Mouse (Mus musculus) myocyte (in vitro differentiated cells): ENCODE data around the gene Ttll8. TPM values are rescaled to one million over a fixed set of nuclear protein-coding genes. Genes with fewer than 3 reads are reported as not detected.

ENCODE experiments used
- H3K27me3 ChIP-seq: one replicate; pipeline ENCODE4 v1.6.1; 2011; ENCODE audit not compliant: control insufficient read depth, insufficient read depth, insufficient read length
- H3K36me3 ChIP-seq: one replicate; pipeline ENCODE4 v1.6.1; 2011; ENCODE audit not compliant: control insufficient read depth, insufficient read depth
- H3K4me2 ChIP-seq: one replicate; pipeline ENCODE4 v1.6.1; 2011; ENCODE audit warnings: low read depth, control low read depth
- H3K4me3 ChIP-seq: one replicate; pipeline ENCODE4 v1.5.1; 2011; ENCODE audit warnings: mild to moderate bottlenecking, control low read depth, moderate library complexity
- H3K79me2 ChIP-seq: one replicate; pipeline ENCODE4 v1.6.1; 2011; ENCODE audit not compliant: control insufficient read depth, insufficient read depth
- H3ac ChIP-seq: one replicate; pipeline ENCODE4 v1.6.1; 2011; ENCODE audit not compliant: control insufficient read depth, insufficient read length
- CEBPB ChIP-seq: IDR thresholded peaks from 2 replicates; pipeline ENCODE4 v1.6.1; 2011; ENCODE audit warnings: mild to moderate bottlenecking, moderate library complexity; ENCODE audit not compliant: poor library complexity, insufficient read depth, severe bottlenecking
- E2F4 ChIP-seq: IDR thresholded peaks from one replicate; pipeline ENCODE4 v1.6.1; 2011; ENCODE audit warnings: mild to moderate bottlenecking, control low read depth, moderate library complexity; ENCODE audit not compliant: insufficient read depth
- MAX ChIP-seq: IDR thresholded peaks from one replicate; pipeline ENCODE4 v1.6.1; 2011; ENCODE audit warnings: low read depth, mild to moderate bottlenecking, control low read depth
- MYOD1 ChIP-seq, 3 experiments: IDR thresholded peaks; one replicate each; pipeline ENCODE4 v1.6.1; 2011; ENCODE audit warnings: control low read depth in 2 of 3, low read depth in 2 of 3, mild to moderate bottlenecking in 2 of 3, moderate library complexity in 1 of 3; ENCODE audit not compliant: insufficient read length in 2 of 3, control insufficient read depth in 1 of 3
- MYOG ChIP-seq, 3 experiments: IDR thresholded peaks; one replicate each; pipeline ENCODE4 v1.6.1; 2011; ENCODE audit warnings: control low read depth in 2 of 3, low read depth in 2 of 3, mild to moderate bottlenecking in 2 of 3; ENCODE audit not compliant: insufficient read length in 2 of 3, control insufficient read depth in 1 of 3, insufficient read depth in 1 of 3
- POLR2A ChIP-seq: IDR thresholded peaks from one replicate; pipeline ENCODE4 v1.6.1; 2011; ENCODE audit warnings: low read depth, mild to moderate bottlenecking, control low read depth, moderate library complexity; ENCODE audit not compliant: insufficient read length
- POLR2AphosphoS2 ChIP-seq: IDR thresholded peaks from one replicate; pipeline ENCODE4 v1.6.1; 2011; ENCODE audit warnings: low read depth, control low read depth; ENCODE audit not compliant: insufficient read length
- REST ChIP-seq: IDR thresholded peaks from one replicate; pipeline ENCODE4 v1.6.1; 2011; ENCODE audit warnings: mild to moderate bottlenecking, control low read depth, moderate library complexity; ENCODE audit not compliant: insufficient read depth, insufficient read length
- SRF ChIP-seq: IDR thresholded peaks from one replicate; pipeline ENCODE4 v1.6.1; 2011; ENCODE audit warnings: low read depth; ENCODE audit not compliant: control insufficient read depth, insufficient read length
- TCF12 ChIP-seq: IDR thresholded peaks from one replicate; pipeline ENCODE4 v1.6.1; 2011; ENCODE audit warnings: mild to moderate bottlenecking, control low read depth; ENCODE audit not compliant: poor library complexity, insufficient read depth, severe bottlenecking
- TCF3 ChIP-seq: IDR thresholded peaks from one replicate; pipeline ENCODE4 v1.6.1; 2011; ENCODE audit warnings: low read depth, control low read depth; ENCODE audit not compliant: insufficient read length
- USF1 ChIP-seq: IDR thresholded peaks from one replicate; pipeline ENCODE4 v1.6.1; 2011; ENCODE audit warnings: low read depth, mild to moderate bottlenecking, control low read depth, moderate library complexity
- polyA plus RNA-seq: library from polyadenylated mRNA; unstranded; fragments of >200 nt; fragmentation: generic; extraction: Trizol; gene quantifications from one replicate; pipeline ENCODE4 v1.2.1, GENCODE M21; 2012; ENCODE audit warnings: missing spikeins

Gene Ttll8
- polyA plus RNA-seq, 1 experiment = not detected

DNA sequence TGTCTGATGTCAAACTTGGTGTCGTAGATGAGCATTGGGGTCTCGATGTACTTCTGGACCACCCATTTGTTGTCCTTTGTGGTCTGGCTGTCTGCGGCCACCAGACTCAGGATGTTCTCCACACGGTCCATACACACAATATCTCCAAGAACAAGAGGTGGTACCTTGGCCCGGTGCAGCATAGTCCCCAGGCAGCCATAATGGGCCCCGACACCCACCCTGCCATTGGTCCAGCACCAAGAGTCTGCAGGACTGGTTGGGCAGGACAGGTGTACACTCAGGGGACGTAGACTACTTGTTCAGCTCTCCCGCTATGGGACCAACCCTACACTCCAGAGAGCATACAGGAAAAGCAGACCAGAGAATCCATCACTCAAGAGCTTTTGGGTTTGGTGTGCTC is 37.1 kb downstream of the Ttll8 start:
- TF ChIP-seq TCF3 = no peak
- TF ChIP-seq MYOD1 (IDR thresholded peaks at IDR 0.05; ENCODE audit: control insufficient read depth in 1 of 3, insufficient read length in 2 of 3, low read depth in 2 of 3) = no peak
- no peak for TF ChIP-seq MAX
- TF ChIP-seq CEBPB = no peak
- TF ChIP-seq E2F4 = no peak
- no peak for TF ChIP-seq REST
- no peak for TF ChIP-seq SRF
- TF ChIP-seq POLR2A = no peak
- no peak for TF ChIP-seq MYOG (IDR thresholded peaks at IDR 0.05; ENCODE audit: control insufficient read depth in 1 of 3, insufficient read depth in 1 of 3, insufficient read length in 2 of 3, low read depth in 2 of 3)
- no peak for TF ChIP-seq USF1
- no peak for TF ChIP-seq POLR2AphosphoS2
- TF ChIP-seq TCF12 = no peak
- Histone ChIP-seq H3K27me3 (peaks cover 53% of the 10 kb centered on the region), H3K36me3 (no peaks in the 10 kb centered on the region), H3K79me2 (no peaks in the 10 kb centered on the region), H3ac (no peak overlapping the region), H3K4me2 (no peak overlapping the region), H3K4me3 (no peak overlapping the region)

DNA sequence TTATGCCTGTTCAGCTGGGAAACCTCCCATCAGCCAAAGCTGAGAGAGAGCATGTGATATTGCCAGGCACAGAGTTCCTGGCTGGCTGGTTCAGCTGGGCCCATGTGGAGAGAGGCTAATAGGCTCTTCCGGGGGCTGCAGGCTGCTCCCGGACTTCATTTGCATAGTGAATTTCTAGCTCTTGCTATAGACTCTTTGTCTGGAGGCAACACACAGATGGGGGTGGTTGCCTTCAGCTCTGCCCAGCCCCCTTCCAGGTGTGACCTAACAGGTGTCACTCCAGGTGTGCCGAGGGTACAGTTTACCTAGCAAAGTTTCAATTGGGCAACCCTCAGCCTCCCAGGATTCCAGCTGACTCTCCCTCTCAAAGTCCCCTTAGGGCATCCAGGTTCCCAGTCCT is 37.9 kb downstream of the Ttll8 start:
- H3K4me2 ChIP-seq = no peak overlapping the region
- H3K79me2 ChIP-seq = no peaks in the 10 kb centered on the region
- no peaks in the 10 kb centered on the region for H3K36me3 ChIP-seq
- H3K27me3 ChIP-seq = peaks cover 48% of the 10 kb centered on the region
- no peak overlapping the region for H3K4me3 ChIP-seq
- H3ac ChIP-seq = no peak overlapping the region
- no peak for TF ChIP-seq E2F4
- TF ChIP-seq POLR2A = no peak
- TF ChIP-seq REST = no peak
- no peak for TF ChIP-seq MAX
- TF ChIP-seq SRF = no peak

DNA sequence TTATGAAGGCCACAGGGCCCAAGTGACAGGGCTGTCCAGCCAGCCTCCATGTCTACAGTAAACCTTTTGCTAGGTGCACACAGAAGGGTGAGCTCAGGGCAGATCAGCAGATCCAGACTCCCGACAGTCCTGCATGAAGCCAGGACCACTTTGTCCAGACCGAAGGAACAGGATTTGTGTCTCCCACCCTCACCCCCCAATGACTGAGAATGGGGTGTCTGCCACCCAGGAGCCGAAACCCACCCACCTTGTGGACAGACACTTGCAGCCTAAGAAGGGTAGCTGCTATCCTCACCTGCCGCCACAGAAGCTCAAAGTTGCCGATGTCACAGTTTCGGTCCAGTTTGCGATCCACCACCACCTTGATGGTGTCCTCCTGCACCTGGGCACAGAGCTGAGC is 39.2 kb downstream of the Ttll8 start:
- Histone ChIP-seq H3K27me3 (peaks cover 53% of the 10 kb centered on the region), H3K79me2 (no peaks in the 10 kb centered on the region), H3ac (no peak overlapping the region), H3K4me2 (no peak overlapping the region), H3K4me3 (no peak overlapping the region), H3K36me3 (no peaks in the 10 kb centered on the region)
- no peak for TF ChIP-seq MYOD1 (IDR thresholded peaks at IDR 0.05; ENCODE audit: control insufficient read depth in 1 of 3, insufficient read length in 2 of 3, low read depth in 2 of 3)
- TF ChIP-seq MYOG (IDR thresholded peaks at IDR 0.05; ENCODE audit: control insufficient read depth in 1 of 3, insufficient read depth in 1 of 3, insufficient read length in 2 of 3, low read depth in 2 of 3) = no peak
- TF ChIP-seq CEBPB = no peak
- no peak for TF ChIP-seq USF1
- no peak for TF ChIP-seq SRF
- TF ChIP-seq POLR2A = no peak
- no peak for TF ChIP-seq E2F4
- no peak for TF ChIP-seq REST
- TF ChIP-seq MAX = no peak

DNA sequence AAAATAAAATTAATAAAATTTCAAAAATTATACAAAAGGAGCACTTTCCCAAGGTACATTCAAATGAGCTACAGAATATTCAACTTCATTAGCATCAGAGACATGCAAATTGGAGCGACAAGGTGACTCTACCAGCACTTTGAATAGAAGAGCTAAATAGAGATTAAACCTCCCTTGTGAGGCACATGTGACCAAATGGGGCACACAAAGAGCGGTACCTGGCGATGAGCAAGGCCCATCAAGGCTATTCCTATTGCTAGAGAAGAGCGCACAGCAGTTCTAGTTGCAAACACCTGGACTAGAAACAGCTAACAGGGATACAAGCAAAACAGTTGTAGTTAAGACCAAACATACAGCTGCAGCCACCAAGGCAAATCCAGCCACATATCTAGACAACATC is 47.9 kb downstream of the Ttll8 start:
- TF ChIP-seq REST (no peak), POLR2A (no peak), USF1 (no peak)
- no peaks in the 10 kb centered on the region for H3K36me3 ChIP-seq
- no peak overlapping the region for H3K4me3 ChIP-seq
- H3K4me2 ChIP-seq = no peak overlapping the region
- H3ac ChIP-seq = no peak overlapping the region
- peaks cover 38% of the 10 kb centered on the region for H3K27me3 ChIP-seq
- no peaks in the 10 kb centered on the region for H3K79me2 ChIP-seq

DNA sequence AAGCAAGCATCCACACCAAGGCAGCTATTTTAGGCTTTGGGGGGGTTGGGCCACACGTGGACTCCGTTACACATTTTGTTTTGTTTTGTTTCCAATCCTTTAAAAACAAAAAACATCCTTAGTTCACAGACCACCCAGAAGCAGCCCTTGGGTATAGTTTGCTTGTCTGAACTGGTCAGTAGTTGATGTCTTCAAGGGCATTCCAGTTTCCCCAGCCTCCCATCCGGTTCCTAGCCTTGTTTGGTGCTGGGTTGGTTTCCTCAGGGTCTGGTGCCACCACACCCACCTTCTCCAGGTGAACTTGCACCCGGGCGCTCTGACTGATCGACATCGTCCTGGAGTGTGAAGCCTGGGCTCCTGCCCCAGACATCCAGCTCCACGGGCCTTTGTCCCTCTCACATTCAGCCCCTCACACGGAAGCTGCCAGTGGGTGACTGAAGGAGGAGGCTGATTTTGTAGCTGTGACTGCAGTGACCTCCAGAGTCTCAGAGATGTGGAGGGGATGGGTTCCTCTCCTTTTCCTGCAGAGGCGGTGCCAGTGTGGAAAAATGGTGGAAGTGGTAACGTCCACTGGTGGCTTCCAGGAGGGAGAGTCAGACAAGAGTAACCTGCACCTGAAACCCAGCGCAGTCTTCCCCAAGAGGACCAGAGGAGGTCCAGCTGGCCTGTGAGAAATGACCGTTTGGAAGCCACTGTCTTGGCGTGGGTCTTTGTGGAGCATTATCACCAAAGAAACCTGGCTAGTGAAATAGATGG is 50.0 kb downstream of the Ttll8 start:
- Histone ChIP-seq H3ac (no peak overlapping the region), H3K4me2 (no peak overlapping the region), H3K4me3 (no peak overlapping the region), H3K79me2 (no peaks in the 10 kb centered on the region), H3K36me3 (no peaks in the 10 kb centered on the region), H3K27me3 (peaks cover 51% of the 10 kb centered on the region)
- no peak for TF ChIP-seq USF1
- no peak for TF ChIP-seq REST
- TF ChIP-seq E2F4 = no peak
- no peak for TF ChIP-seq POLR2AphosphoS2
